Comparison of ENCODE assay signal across 9 mouse cellular contexts in genomic region chr7:13033451-13034147, GRCm38 (mm10). TPM values are rescaled to one million over a fixed set of nuclear protein-coding genes. Genes with fewer than 3 reads are reported as not detected.
A peak's percentile ranks its signal among the peaks of the same experiment; 100 is the strongest.
DNase-seq lines count a peak whose midpoint lies in the region; ATAC-seq and TF ChIP-seq lines count a peak whose summit lies in the region.
"Had no signal": no experiment of that assay in that cellular context is flagged by ENCODE, and none has a peak within 500 bp of the region (broad histone marks: within the 10 kb centered on the region; RNA-seq: fewer than 3 reads in every experiment).

No protein-coding gene starts in this region.

- peak overlapping the region; percentile 82 for H3K9ac ChIP-seq in heart, embryonic 11.5 days (ENCODE audit: low read depth, low read length)
- H3K9ac ChIP-seq in ES-E14 (ENCODE audit: insufficient read depth, low read depth, low read length, poor library complexity, severe bottlenecking): peak overlapping the region; percentile 80
- H3K9ac ChIP-seq in forebrain, embryonic 15.5 days (replicated peaks): peak overlapping the region; percentile 68
- H3K9ac ChIP-seq in liver, embryonic 16.5 days (ENCODE audit: low read depth, low read length): peak overlapping the region; percentile 86

- ATAC-seq in heart, embryonic 11.5 days (replicated peaks; ENCODE audit: insufficient number of reproducible peaks, low FRiP score, low TSS enrichment): no peak
- no peak for ATAC-seq in forebrain, embryonic 15.5 days (replicated peaks)
- ATAC-seq in liver, embryonic 16.5 days (ENCODE audit: low read depth): no peak

- no peak for DNase-seq in heart, adult 9 months (ENCODE audit: low spot score in 2 of 2)
- DNase-seq in ES-E14 (ENCODE audit: low read depth, low spot score): no peak
- no peak for DNase-seq in thymus, postnatal 10 days (ENCODE audit: low spot score in 2 of 2)
- DNase-seq in layer of hippocampus, postnatal 25 days (ENCODE audit: extremely low spot score in 1 of 2, low spot score in 1 of 2): no peak
- no peak for DNase-seq in thymus, postnatal 0 days (ENCODE audit: low spot score)

- H3K27me3 ChIP-seq in heart, embryonic 11.5 days (ENCODE audit: control insufficient read depth, insufficient read depth, low read length): no peaks in the 10 kb centered on the region
- no peaks in the 10 kb centered on the region for H3K27me3 ChIP-seq in forebrain, embryonic 15.5 days
- no peaks in the 10 kb centered on the region for H3K27me3 ChIP-seq in liver, embryonic 16.5 days (ENCODE audit: control insufficient read depth, insufficient read depth, low read depth, low read length)
- H3K27me3 ChIP-seq: Patski had no signal

- peak overlapping the region; percentile 79; the same call in 1 of the 2 replicates for H3K27ac ChIP-seq in heart, embryonic 11.5 days (ENCODE audit: low read depth, low read length)
- H3K27ac ChIP-seq in ES-E14 (ENCODE audit: insufficient read depth, low read depth, low read length, poor library complexity, severe bottlenecking): peak overlapping the region; percentile 95
- peak overlapping the region; percentile 92 for H3K27ac ChIP-seq in forebrain, embryonic 15.5 days (replicated peaks)
- peak overlapping the region; percentile 87 for H3K27ac ChIP-seq in liver, embryonic 16.5 days (ENCODE audit: low read length)

- in situ Hi-C loops in ES-E14 (cut with MboI; ENCODE audit: low sequenced_read_pairs in 2 of 2, unreplicated experiment in 2 of 2): no loop called here

- H3K4me2 ChIP-seq in heart, embryonic 11.5 days: peak overlapping the region; percentile 82
- peak overlapping the region; percentile 78 for H3K4me2 ChIP-seq in forebrain, embryonic 15.5 days (replicated peaks)
- H3K4me2 ChIP-seq in liver, embryonic 16.5 days (ENCODE audit: low read depth, low read length): peak overlapping the region; percentile 78

- H3K4me1 ChIP-seq in heart, embryonic 11.5 days (ENCODE audit: control insufficient read depth, insufficient read depth, low read length): peaks cover 14% of the 10 kb centered on the region
- H3K4me1 ChIP-seq in ES-E14 (ENCODE audit: control insufficient read depth in 2 of 2, insufficient read depth in 2 of 2, low read length in 2 of 2, poor library complexity in 1 of 2): peaks cover 0 to 10% of the 10 kb centered on the region in 2 experiments; a peak in 2 of 4 replicates
- peaks cover 43% of the 10 kb centered on the region for H3K4me1 ChIP-seq in forebrain, embryonic 15.5 days
- H3K4me1 ChIP-seq in liver, embryonic 16.5 days (ENCODE audit: control insufficient read depth, low read depth, low read length): peaks cover 27% of the 10 kb centered on the region

- WGBS in heart, embryonic 11.5 days (ENCODE audit: insufficient replicate concordance): 47% methylated on average over 13 of the region's 13 CpGs
- 50% methylated on average over 13 of the region's 13 CpGs for WGBS in forebrain, embryonic 15.5 days
- WGBS in liver, embryonic 16.5 days (ENCODE audit: insufficient replicate concordance): 41% methylated on average over 13 of the region's 13 CpGs

- H3K4me3 ChIP-seq in heart, embryonic 11.5 days (ENCODE audit: low read depth, low read length): peak overlapping the region; percentile 55
- peak overlapping the region; percentile 58 to 71 for H3K4me3 ChIP-seq in ES-E14 (ENCODE audit: insufficient read depth in 1 of 2, low read depth in 1 of 2, low read length in 2 of 2, poor library complexity in 1 of 2, severe bottlenecking in 1 of 2)
- peak overlapping the region; percentile 56 for H3K4me3 ChIP-seq in forebrain, embryonic 15.5 days
- peak overlapping the region; percentile 83 for H3K4me3 ChIP-seq in liver, embryonic 16.5 days (ENCODE audit: low read depth, low read length)

- no peaks in the 10 kb centered on the region for H3K9me3 ChIP-seq in heart, embryonic 11.5 days (replicated peaks; ENCODE audit: control insufficient read depth, low read length)
- no peaks in the 10 kb centered on the region for H3K9me3 ChIP-seq in ES-E14 (ENCODE audit: control insufficient read depth, insufficient read depth, low read depth, low read length)
- H3K9me3 ChIP-seq in forebrain, embryonic 15.5 days: no peaks in the 10 kb centered on the region
- H3K9me3 ChIP-seq in liver, embryonic 16.5 days (replicated peaks; ENCODE audit: control insufficient read depth, low read length): no peaks in the 10 kb centered on the region

- H3K36me3 ChIP-seq in heart, embryonic 11.5 days (ENCODE audit: control insufficient read depth, insufficient read depth, low read length): peaks cover 44% of the 10 kb centered on the region
- peaks cover 50% of the 10 kb centered on the region for H3K36me3 ChIP-seq in ES-E14 (ENCODE audit: control insufficient read depth, insufficient read depth, low read length, poor library complexity, severe bottlenecking)
- peaks cover 63% of the 10 kb centered on the region for H3K36me3 ChIP-seq in forebrain, embryonic 15.5 days
- H3K36me3 ChIP-seq in liver, embryonic 16.5 days (ENCODE audit: control insufficient read depth, insufficient read depth): peaks cover 49% of the 10 kb centered on the region

TF ChIP-seq in ES-E14, 5 proteins besides CTCF, POLR2A, EP300 and RAD21:
- TF ChIP-seq CHD2 (IDR thresholded peaks at IDR 0.05; ENCODE audit: low read depth, low read length) (no peak), ZC3H11A (IDR thresholded peaks at IDR 0.05; ENCODE audit: borderline replicate concordance, low read depth, low read length) (no peak), MAFK (IDR thresholded peaks at IDR 0.05; ENCODE audit: insufficient read depth, low read depth, low read length) (no peak), ZNF384 (IDR thresholded peaks at IDR 0.05; ENCODE audit: low read depth, low read length) (no peak), HCFC1 (IDR thresholded peaks at IDR 0.05; ENCODE audit: borderline replicate concordance, insufficient read depth, low read length) (no peak)
TF ChIP-seq in ES-E14: peak in this region for 0.

RNA-seq across cellular contexts. Expression of gene Chmp2a, which starts 1.0 kb away (rescaled TPM):
- 148 and 149 TPM in 2 replicates for polyA plus RNA-seq in heart, embryonic 11.5 days (2014; fragmentation: Nextera tagmentation; extraction: Ambion mirVana)
- total RNA-seq in ES-E14 (2012; rRNA removed): 103 and 143 TPM in 2 replicates
- 180 and 184 TPM in 2 replicates for polyA plus RNA-seq in forebrain, embryonic 15.5 days (2015; fragmentation: Nextera tagmentation; extraction: Ambion mirVana)
- polyA plus RNA-seq in liver, embryonic 16.5 days (2015; fragmentation: Nextera tagmentation; extraction: Ambion mirVana): 119 and 122 TPM in 2 replicates
- total RNA-seq in layer of hippocampus, postnatal 25 days (2021): 100 to 1,000 TPM; 128 to 149 TPM
- 226 and 230 TPM in 2 replicates for polyA plus RNA-seq in thymus, postnatal 0 days (2015; fragmentation: Nextera tagmentation; extraction: Ambion mirVana)

RNA-seq across cellular contexts. Expression of gene Ube2m, which starts 4.5 kb away (rescaled TPM):
- 172 and 174 TPM in 2 replicates for polyA plus RNA-seq in heart, embryonic 11.5 days (2014; fragmentation: Nextera tagmentation; extraction: Ambion mirVana)
- total RNA-seq in ES-E14 (2012; rRNA removed): 73.8 and 92.8 TPM in 2 replicates
- 118 and 131 TPM in 2 replicates for polyA plus RNA-seq in forebrain, embryonic 15.5 days (2015; fragmentation: Nextera tagmentation; extraction: Ambion mirVana)
- 10.6 and 14.3 TPM in 2 replicates for polyA plus RNA-seq in liver, embryonic 16.5 days (2015; fragmentation: Nextera tagmentation; extraction: Ambion mirVana)
- total RNA-seq in layer of hippocampus, postnatal 25 days (2021): 100 to 1,000 TPM; 197 to 209 TPM
- polyA plus RNA-seq in thymus, postnatal 0 days (2015; fragmentation: Nextera tagmentation; extraction: Ambion mirVana): 90.8 and 91.5 TPM in 2 replicates

RNA-seq across cellular contexts. Expression of gene Mzf1, which starts 21.0 kb away (rescaled TPM):
- 1.5 and 1.7 TPM in 2 replicates for polyA plus RNA-seq in heart, embryonic 11.5 days (2014; fragmentation: Nextera tagmentation; extraction: Ambion mirVana)
- 3.2 and 3.8 TPM in 2 replicates for total RNA-seq in ES-E14 (2012; rRNA removed)
- 7.9 and 8.7 TPM in 2 replicates for polyA plus RNA-seq in forebrain, embryonic 15.5 days (2015; fragmentation: Nextera tagmentation; extraction: Ambion mirVana)
- 0.44 and 0.50 TPM in 2 replicates for polyA plus RNA-seq in liver, embryonic 16.5 days (2015; fragmentation: Nextera tagmentation; extraction: Ambion mirVana)
- total RNA-seq in layer of hippocampus, postnatal 25 days (2021): 10 to 100 TPM; 12.8 to 18.0 TPM
- polyA plus RNA-seq in thymus, postnatal 0 days (2015; fragmentation: Nextera tagmentation; extraction: Ambion mirVana): 1.1 and 1.6 TPM in 2 replicates

RNA-seq across cellular contexts. Expression of gene Zbtb45, which starts 23.8 kb away (rescaled TPM):
- polyA plus RNA-seq in heart, embryonic 11.5 days (2014; fragmentation: Nextera tagmentation; extraction: Ambion mirVana): 13.6 and 16.0 TPM in 2 replicates
- total RNA-seq in ES-E14 (2012; rRNA removed): 23.7 and 26.7 TPM in 2 replicates
- polyA plus RNA-seq in forebrain, embryonic 15.5 days (2015; fragmentation: Nextera tagmentation; extraction: Ambion mirVana): 40.4 and 44.2 TPM in 2 replicates
- polyA plus RNA-seq in liver, embryonic 16.5 days (2015; fragmentation: Nextera tagmentation; extraction: Ambion mirVana): 10.0 and 11.4 TPM in 2 replicates
- total RNA-seq in layer of hippocampus, postnatal 25 days (2021): 10 to 100 TPM; 34.4 to 35.3 TPM
- polyA plus RNA-seq in thymus, postnatal 0 days (2015; fragmentation: Nextera tagmentation; extraction: Ambion mirVana): 27.8 and 30.8 TPM in 2 replicates

RNA-seq across cellular contexts. Expression of gene Trim28, which starts 34.7 kb away (rescaled TPM):
- polyA plus RNA-seq in heart, embryonic 11.5 days (2014; fragmentation: Nextera tagmentation; extraction: Ambion mirVana): 252 and 256 TPM in 2 replicates
- total RNA-seq in ES-E14 (2012; rRNA removed): 2,698 and 2,854 TPM in 2 replicates
- polyA plus RNA-seq in forebrain, embryonic 15.5 days (2015; fragmentation: Nextera tagmentation; extraction: Ambion mirVana): 252 and 278 TPM in 2 replicates
- polyA plus RNA-seq in liver, embryonic 16.5 days (2015; fragmentation: Nextera tagmentation; extraction: Ambion mirVana): 50.0 and 57.9 TPM in 2 replicates
- 100 to 1,000 TPM; 236 to 250 TPM for total RNA-seq in layer of hippocampus, postnatal 25 days (2021)
- 236 and 274 TPM in 2 replicates for polyA plus RNA-seq in thymus, postnatal 0 days (2015; fragmentation: Nextera tagmentation; extraction: Ambion mirVana)
